Mouse (Mus musculus) kidney, adult 11 months (tissue): ENCODE results near the gene Tmeff1.

Source experiments
- DNase-seq: peaks from one replicate; pipeline ENCODE4 v3.0.0; 2022

Gene Tmeff1

GRCm38 (mm10) chr4:48624961-48625360 is 40.0 kb downstream of the Tmeff1 start:
- no peak for DNase-seq

- DNase-seq, result no peak
Observed at GRCm38 (mm10) chr4:48625836-48626235, 40.9 kb downstream of the Tmeff1 start.

- no peak for DNase-seq
Observed at GRCm38 (mm10) chr4:48629445-48629844, 44.5 kb downstream of the Tmeff1 start.

GRCm38 (mm10) chr4:48633529-48633928 is 48.6 kb downstream of the Tmeff1 start:
- DNase-seq, result no peak

GRCm38 (mm10) chr4:48634058-48634457 is 49.1 kb downstream of the Tmeff1 start:
- DNase-seq, result no peak

GRCm38 (mm10) chr4:48636831-48637230 is 51.9 kb downstream of the Tmeff1 start:
- DNase-seq, result no peak

- DNase-seq, result no peak
Observed at GRCm38 (mm10) chr4:48638132-48638531, 53.2 kb downstream of the Tmeff1 start.

- DNase-seq, result no peak
Observed at GRCm38 (mm10) chr4:48639503-48639902, 54.5 kb downstream of the Tmeff1 start.

- no peak for DNase-seq
Observed at GRCm38 (mm10) chr4:48643801-48644200, 58.8 kb downstream of the Tmeff1 start.

- DNase-seq, result no peak
Observed at GRCm38 (mm10) chr4:48646143-48646542, 61.2 kb downstream of the Tmeff1 start.

GRCm38 (mm10) chr4:48650617-48651360 is 65.8 kb downstream of the Tmeff1 start:
- no peak for DNase-seq

- no peak for DNase-seq
Observed at GRCm38 (mm10) chr4:48654118-48654517, 69.1 kb downstream of the Tmeff1 start.

GRCm38 (mm10) chr4:48656530-48656929 is 71.6 kb downstream of the Tmeff1 start:
- no peak for DNase-seq

GRCm38 (mm10) chr4:48660144-48660543 is 75.2 kb downstream of the Tmeff1 start:
- DNase-seq, result no peak

GRCm38 (mm10) chr4:48660619-48661575 is 75.9 kb downstream of the Tmeff1 start:
- no peak for DNase-seq

- DNase-seq, result no peak
Observed at GRCm38 (mm10) chr4:48663271-48663670, 78.3 kb downstream of the Tmeff1 start, which contains the start of gene Cavin4. Gene Cavin4 (plus strand): TSS chr4:48663514.

GRCm38 (mm10) chr4:48664021-48664420 is 79.0 kb downstream of the Tmeff1 start:
- no peak for DNase-seq

GRCm38 (mm10) chr4:48667279-48667678 is 82.3 kb downstream of the Tmeff1 start:
- no peak for DNase-seq

GRCm38 (mm10) chr4:48672915-48673314 is 87.9 kb downstream of the Tmeff1 start:
- DNase-seq, result no peak

GRCm38 (mm10) chr4:48674412-48674811 is 89.4 kb downstream of the Tmeff1 start:
- DNase-seq, result no peak

- no peak for DNase-seq
Observed at GRCm38 (mm10) chr4:48676570-48677185, 91.7 kb downstream of the Tmeff1 start.

GRCm38 (mm10) chr4:48677276-48677675 is 92.3 kb downstream of the Tmeff1 start:
- no peak for DNase-seq

- no peak for DNase-seq
Observed at GRCm38 (mm10) chr4:48677812-48678211, 92.8 kb downstream of the Tmeff1 start.
